ENCODE assay signal across 8 mouse cellular contexts in the genomic region with DNA sequence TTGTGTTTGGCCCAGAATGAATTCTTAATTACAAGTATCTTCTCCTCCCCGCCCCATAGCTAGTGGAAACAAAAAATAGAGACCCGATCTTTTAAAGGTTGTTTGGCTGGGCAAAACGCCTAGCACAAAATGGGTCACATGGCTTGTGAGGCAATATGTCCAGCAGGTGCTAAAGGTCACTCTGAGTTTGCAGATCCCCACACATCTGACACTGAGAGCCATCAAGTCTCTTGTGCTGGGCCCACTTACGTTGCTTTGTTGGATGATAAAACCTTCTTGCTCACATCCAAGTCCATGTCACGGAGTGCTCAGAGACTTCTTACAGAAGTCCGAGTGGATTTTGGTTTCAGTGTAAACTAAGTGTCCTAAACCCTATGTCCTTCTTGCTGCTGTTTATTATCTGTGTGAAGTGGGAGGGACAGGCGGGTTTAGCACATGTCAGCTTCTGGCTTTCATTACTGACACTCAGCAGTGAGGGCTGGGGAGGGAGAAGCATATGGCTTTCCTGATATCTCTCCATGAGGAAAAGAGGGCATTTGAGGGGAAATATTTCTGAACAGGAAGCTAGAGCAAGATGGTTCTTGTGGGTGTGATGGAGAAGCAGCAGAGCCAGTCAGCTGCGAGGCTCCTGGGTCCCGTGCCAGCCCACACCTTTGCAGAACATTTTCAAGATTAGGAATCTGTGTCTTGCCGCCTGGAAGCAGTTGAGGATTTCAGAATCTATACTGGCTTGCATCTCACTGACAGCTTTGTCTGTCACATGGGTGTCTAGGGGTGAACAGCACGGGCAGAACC.
A peak's percentile ranks its signal among the peaks of the same experiment; 100 is the strongest.
DNase-seq lines count a peak whose midpoint lies in the region; ATAC-seq and TF ChIP-seq lines count a peak whose summit lies in the region.

No protein-coding gene starts in this region.

- DNase-seq in embryo, embryonic 11 days: peak; percentile 8
- peak; percentile 61 to 66 for DNase-seq in left cerebral cortex, adult 2 months (ENCODE audit: extremely low spot score in 1 of 2, low spot score in 2 of 2)
- peak; percentile 79 for DNase-seq in right cerebral cortex, postnatal 14 days
- no peak for DNase-seq in ovary, postnatal 10 days (ENCODE audit: low spot score)
- DNase-seq in urinary bladder, adult 18-20 months (ENCODE audit: low spot score in 2 of 2): no peak

- no peaks in the 10 kb centered on the region for H3K36me3 ChIP-seq in forebrain, embryonic 15.5 days
- no peaks in the 10 kb centered on the region for H3K36me3 ChIP-seq in forebrain, embryonic 12.5 days (replicated peaks)
- no peaks in the 10 kb centered on the region for H3K36me3 ChIP-seq in heart, embryonic 16.5 days (ENCODE audit: control insufficient read depth, insufficient read depth)

- H3K9ac ChIP-seq in forebrain, embryonic 15.5 days (replicated peaks): no peak overlapping the region
- no peak overlapping the region for H3K9ac ChIP-seq in forebrain, embryonic 12.5 days
- no peak overlapping the region for H3K9ac ChIP-seq in heart, embryonic 16.5 days (ENCODE audit: low read length)

- no peaks in the 10 kb centered on the region for H3K27me3 ChIP-seq in forebrain, embryonic 15.5 days
- H3K27me3 ChIP-seq in forebrain, embryonic 12.5 days: no peaks in the 10 kb centered on the region
- no peaks in the 10 kb centered on the region for H3K27me3 ChIP-seq in heart, embryonic 16.5 days (ENCODE audit: control insufficient read depth, insufficient read depth, low read length)

- H3K27ac ChIP-seq in forebrain, embryonic 15.5 days (replicated peaks): peak overlapping the region; percentile 33; the same call in 1 of the 2 replicates
- H3K27ac ChIP-seq in forebrain, embryonic 12.5 days: no peak overlapping the region
- H3K27ac ChIP-seq in heart, embryonic 16.5 days (ENCODE audit: low read length): peak overlapping the region; percentile 76
- H3K27ac ChIP-seq in left cerebral cortex, adult 2 months: peak overlapping the region; percentile 8; the same call in 1 of the 2 replicates

- 73% methylated on average over 11 of the region's 11 CpGs for WGBS in forebrain, embryonic 15.5 days
- WGBS in forebrain, embryonic 12.5 days: 79% methylated on average over 11 of the region's 11 CpGs
- WGBS in heart, embryonic 16.5 days: 15% methylated on average over 11 of the region's 11 CpGs

- ATAC-seq in forebrain, embryonic 15.5 days (replicated peaks): no peak
- no peak for ATAC-seq in forebrain, embryonic 12.5 days (ENCODE audit: low FRiP score)
- ATAC-seq in heart, embryonic 16.5 days (replicated peaks; ENCODE audit: extremely low read depth, insufficient read depth, low FRiP score): peak; percentile 88

- no peak for TF ChIP-seq CTCF in left cerebral cortex, adult 2 months (IDR thresholded peaks at IDR 0.05)

- no peaks in the 10 kb centered on the region for H3K9me3 ChIP-seq in forebrain, embryonic 15.5 days
- no peaks in the 10 kb centered on the region for H3K9me3 ChIP-seq in forebrain, embryonic 12.5 days
- H3K9me3 ChIP-seq in heart, embryonic 16.5 days (replicated peaks; ENCODE audit: control insufficient read depth, low read length): no peaks in the 10 kb centered on the region

- intact Hi-C loops in left cerebral cortex, adult 2 months (cut with DNase I): no loop called here

- H3K4me1 ChIP-seq in forebrain, embryonic 15.5 days: 0 out of 2 replicates have a peak, but pooled peaks cover 7% of the 10 kb centered on the region
- no peaks in the 10 kb centered on the region for H3K4me1 ChIP-seq in forebrain, embryonic 12.5 days
- peaks cover 21% of the 10 kb centered on the region for H3K4me1 ChIP-seq in heart, embryonic 16.5 days (ENCODE audit: control insufficient read depth, insufficient read depth, low read length)

- no peak overlapping the region for H3K4me3 ChIP-seq in forebrain, embryonic 15.5 days
- H3K4me3 ChIP-seq in forebrain, embryonic 12.5 days (replicated peaks): no peak overlapping the region
- no peak overlapping the region for H3K4me3 ChIP-seq in heart, embryonic 16.5 days (ENCODE audit: low read length)
- H3K4me3 ChIP-seq in left cerebral cortex, adult 2 months: no peak overlapping the region

- no peak overlapping the region for H3K4me2 ChIP-seq in forebrain, embryonic 15.5 days (replicated peaks)
- H3K4me2 ChIP-seq in forebrain, embryonic 12.5 days: no peak overlapping the region
- H3K4me2 ChIP-seq in heart, embryonic 16.5 days (ENCODE audit: low read depth, low read length): peak overlapping the region; percentile 28

Comparison
In these comparisons a context has a peak if more than half of its experiments do, and no peak if none do; other contexts are left out.
1. DNase-seq: peak in embryo, embryonic 11 days (single experiment), left cerebral cortex, adult 2 months (2 of 2) and right cerebral cortex, postnatal 14 days (single experiment); none in ovary, postnatal 10 days (single experiment) and urinary bladder, adult 18-20 months (0 of 2).